Mouse (Mus musculus): ENCODE measurements around the gene Ufm1. TPM values are rescaled to one million over a fixed set of nuclear protein-coding genes. Genes with fewer than 3 reads are reported as not detected.

Ufm1 gene
- 10 to 100 TPM; 71.7 to 82.8 TPM for total RNA-seq (2021)
- long read RNA-seq, experiment 1, full-length matches to known transcripts, result 24 of 28 reads
- long read RNA-seq, experiment 1, partial matches to known transcripts, result 1 of 28 reads
- long read RNA-seq, experiment 1, other reads (novel, unspliced or antisense), result 3 of 28 reads
- long read RNA-seq, experiment 2, full-length matches to known transcripts, result 15 of 18 reads
- long read RNA-seq, experiment 2, partial matches to known transcripts, result 0 of 18 reads
- long read RNA-seq, experiment 2, other reads (novel, unspliced or antisense), result 3 of 18 reads

DNA sequence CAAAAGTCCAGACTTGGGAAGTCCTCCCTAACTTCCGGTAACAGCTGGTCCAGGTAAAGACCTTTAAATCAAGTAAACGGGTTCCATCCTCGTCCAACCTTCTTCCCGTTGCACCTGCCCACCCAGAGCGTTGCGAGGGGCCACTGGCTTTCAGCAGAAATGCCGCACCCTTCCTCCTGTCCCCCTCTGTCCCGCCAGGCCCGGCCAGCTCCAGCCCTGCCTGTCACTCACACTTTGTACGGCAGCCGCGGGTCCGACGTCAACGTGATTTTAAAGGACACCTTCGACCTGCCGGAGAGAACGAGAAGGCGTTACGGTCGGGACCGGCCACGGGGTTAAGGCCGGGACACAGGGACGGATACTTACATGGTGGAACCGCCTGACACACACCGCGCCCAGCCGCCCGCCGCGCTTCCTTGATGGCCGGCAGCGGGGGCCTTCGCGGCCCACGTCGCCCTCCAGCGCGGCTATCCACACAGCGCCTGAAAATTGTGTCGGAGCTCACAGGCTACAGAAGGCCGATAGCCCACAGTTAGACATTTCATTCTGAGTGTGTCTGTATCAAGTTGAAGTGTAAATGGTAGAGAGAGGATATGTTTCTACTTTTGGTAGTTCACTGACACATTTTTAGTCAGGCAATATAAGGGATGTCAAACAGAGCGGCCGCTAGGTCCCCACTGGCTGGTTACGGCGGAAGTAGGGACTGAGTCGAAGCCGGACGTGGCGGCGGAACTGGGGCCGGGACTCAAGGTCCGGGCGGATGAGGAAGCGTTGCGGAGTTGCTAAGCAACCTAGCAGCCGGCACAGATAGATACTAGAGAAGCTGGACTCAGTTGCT lies at the start of gene Ufm1:
Ufm1 (minus strand) TSS at position 448 of the 838 bp plus-strand sequence.
- Histone ChIP-seq H3K4me3 (peak within 1 kb of the TSS; percentile 87), H3K27ac (peak within 1 kb of the TSS; percentile 99)
- DNase-seq (ENCODE audit: extremely low spot score in 1 of 2, low spot score in 2 of 2), result peak; percentile 89 to 93
- TF ChIP-seq CTCF (IDR thresholded peaks at IDR 0.05), result no peak; the same call in 1 of the 2 replicates
- intact Hi-C loops (cut with DNase I), result loop anchor here (5.0 to 10.0 kb wide), 4 partner anchors 294 to 829 kb away; partner anchors contain the start of genes Nhlrc3, Proser1, Supt20 and Trpc4

GRCm38 (mm10) chr3:53890619-53891540 lies 27.2 kb upstream of the Ufm1 start:
- H3K27ac ChIP-seq, result peak overlapping the region; percentile 81
- H3K4me3 ChIP-seq, result peak overlapping the region; percentile 11; the same call in 1 of the 2 replicates
- intact Hi-C loops (cut with DNase I), result no loop called here
- peak; percentile 42 to 52 for DNase-seq (ENCODE audit: extremely low spot score in 1 of 2, low spot score in 2 of 2)
- no peak for TF ChIP-seq CTCF (IDR thresholded peaks at IDR 0.05)

GRCm38 (mm10) chr3:53871596-53871995 lies 8.0 kb upstream of the Ufm1 start:
- intact Hi-C loops (cut with DNase I), result no loop called here
- Histone ChIP-seq H3K27ac (no peak overlapping the region), H3K4me3 (no peak overlapping the region)
- no peak for DNase-seq (ENCODE audit: extremely low spot score in 1 of 2, low spot score in 2 of 2)
- TF ChIP-seq CTCF (IDR thresholded peaks at IDR 0.05), result no peak

- intact Hi-C loops (cut with DNase I), result no loop called here
Observed at GRCm38 (mm10) chr3:53870482-53870881, 6.9 kb upstream of the Ufm1 start.

GRCm38 (mm10) chr3:53869263-53869662 lies 5.6 kb upstream of the Ufm1 start:
- no peak overlapping the region for H3K27ac ChIP-seq
- H3K4me3 ChIP-seq, result no peak overlapping the region
- TF ChIP-seq CTCF (IDR thresholded peaks at IDR 0.05), result no peak
- intact Hi-C loops (cut with DNase I), result loop anchor here (10.0 kb wide), 1 partner anchor 446 kb away; no protein-coding TSS in a partner anchor
- DNase-seq (ENCODE audit: extremely low spot score in 1 of 2, low spot score in 2 of 2), result no peak

More at GRCm38 (mm10) chr3:53870482-53870881, 6.9 kb upstream of the Ufm1 start:
- DNase-seq (ENCODE audit: extremely low spot score in 1 of 2, low spot score in 2 of 2), result no peak
- no peak for TF ChIP-seq CTCF (IDR thresholded peaks at IDR 0.05)
- Histone ChIP-seq H3K27ac (no peak overlapping the region), H3K4me3 (no peak overlapping the region)

- Histone ChIP-seq H3K4me3 (no peak overlapping the region), H3K27ac (no peak overlapping the region)
- DNase-seq (ENCODE audit: extremely low spot score in 1 of 2, low spot score in 2 of 2), result no peak
- TF ChIP-seq CTCF (IDR thresholded peaks at IDR 0.05), result no peak
- intact Hi-C loops (cut with DNase I), result loop anchor here (10.0 kb wide), 1 partner anchor 447 kb away; no protein-coding TSS in a partner anchor
Observed at GRCm38 (mm10) chr3:53868212-53868611, 4.6 kb upstream of the Ufm1 start.

DNA sequence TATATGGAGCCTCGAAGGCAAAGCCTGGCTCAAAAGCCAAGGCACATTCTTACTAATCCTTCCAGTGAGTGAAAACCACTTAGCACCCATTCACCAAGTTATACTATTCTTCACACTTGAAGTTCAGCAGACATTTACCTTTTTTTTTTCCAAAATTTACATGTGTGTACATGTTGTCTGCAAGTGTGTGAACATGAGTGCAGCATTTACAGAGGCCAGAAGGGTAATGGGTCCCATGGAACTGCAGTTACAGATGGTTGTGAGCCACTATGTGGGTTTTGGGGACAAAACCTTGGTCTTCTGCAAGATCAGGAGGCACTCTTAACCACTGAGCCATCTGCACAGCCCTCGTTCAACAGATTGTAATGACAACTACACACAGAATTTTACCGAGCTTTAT lies 8.8 kb downstream of the Ufm1 start:
- intact Hi-C loops (cut with DNase I), result no loop called here
- DNase-seq (ENCODE audit: extremely low spot score in 1 of 2, low spot score in 2 of 2), result no peak
- no peak overlapping the region for H3K27ac ChIP-seq
- TF ChIP-seq CTCF (IDR thresholded peaks at IDR 0.05), result no peak
- H3K4me3 ChIP-seq, result no peak overlapping the region

DNA sequence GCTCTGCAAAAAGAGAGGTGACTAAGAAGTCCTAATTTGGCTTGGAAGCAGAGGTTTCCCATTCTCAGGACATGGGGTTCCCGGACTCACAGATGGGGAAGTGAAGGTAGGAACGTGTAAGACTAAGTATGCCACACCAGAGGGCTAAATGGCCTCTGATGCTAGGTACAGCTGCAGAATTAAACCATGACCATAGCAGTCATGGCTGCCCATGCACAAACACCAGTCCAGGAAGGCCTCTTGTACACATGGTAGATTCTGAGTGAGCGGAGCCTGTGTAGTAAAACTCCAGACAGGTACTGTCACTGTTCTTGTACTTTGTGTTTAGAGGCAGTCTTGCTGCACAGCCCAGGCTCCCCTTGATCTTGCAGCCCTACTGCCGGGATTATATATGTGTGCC lies 9.4 kb downstream of the Ufm1 start:
- no peak overlapping the region for H3K4me3 ChIP-seq
- TF ChIP-seq CTCF (IDR thresholded peaks at IDR 0.05), result no peak
- intact Hi-C loops (cut with DNase I), result no loop called here

DNA sequence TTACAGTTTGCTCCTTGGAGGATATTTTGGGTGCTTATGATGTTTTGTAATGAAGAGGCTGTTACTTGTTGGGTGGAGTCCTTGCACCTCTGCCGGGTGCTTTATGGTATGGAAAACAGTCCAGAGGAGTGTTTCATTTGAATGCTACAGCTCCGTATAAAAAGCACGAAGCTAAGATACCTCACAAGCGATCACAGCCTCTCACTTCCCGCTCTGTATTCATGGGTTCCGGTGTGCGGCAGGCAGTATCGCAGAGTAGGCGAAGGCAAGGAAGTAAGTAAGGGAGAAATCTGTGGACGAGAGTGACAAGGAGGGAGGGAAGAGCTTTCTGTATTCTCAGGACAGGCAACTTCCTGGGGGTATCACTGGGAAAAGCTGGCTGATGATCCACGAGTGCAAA lies 15.4 kb downstream of the Ufm1 start:
- no peak overlapping the region for H3K27ac ChIP-seq
- intact Hi-C loops (cut with DNase I), result no loop called here
- DNase-seq (ENCODE audit: extremely low spot score in 1 of 2, low spot score in 2 of 2), result no peak
- H3K4me3 ChIP-seq, result peak overlapping the region; percentile 14
- no peak for TF ChIP-seq CTCF (IDR thresholded peaks at IDR 0.05)

More for the DNA sequence above, 9.4 kb downstream of the Ufm1 start:
- H3K27ac ChIP-seq, result no peak overlapping the region
- DNase-seq (ENCODE audit: extremely low spot score in 1 of 2, low spot score in 2 of 2), result no peak

DNA sequence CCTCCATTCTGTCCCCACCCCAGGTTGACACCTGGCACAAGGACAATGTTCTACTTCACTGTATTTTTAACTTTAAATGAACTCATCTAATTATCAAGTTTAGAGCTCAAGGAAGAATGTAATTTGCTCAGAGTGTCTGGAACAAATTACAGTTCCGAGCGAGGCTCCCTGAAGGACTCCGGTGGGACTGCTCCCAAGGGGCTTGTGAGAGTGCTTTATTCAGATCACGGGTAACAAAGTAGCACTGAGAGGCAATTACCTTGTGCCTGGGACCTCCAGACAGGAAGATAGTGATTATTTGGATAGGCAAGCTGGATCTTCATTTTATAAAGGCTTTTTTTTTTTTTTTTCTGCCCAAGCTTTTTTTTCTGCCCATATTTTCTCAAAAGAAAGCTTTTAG lies 15.9 kb downstream of the Ufm1 start:
- DNase-seq (ENCODE audit: extremely low spot score in 1 of 2, low spot score in 2 of 2), result no peak
- TF ChIP-seq CTCF (IDR thresholded peaks at IDR 0.05), result no peak
- intact Hi-C loops (cut with DNase I), result no loop called here
- Histone ChIP-seq H3K4me3 (no peak overlapping the region; the same call in 1 of the 2 replicates), H3K27ac (no peak overlapping the region)

- intact Hi-C loops (cut with DNase I), result no loop called here
- Histone ChIP-seq H3K27ac (no peak overlapping the region), H3K4me3 (no peak overlapping the region)
- no peak for DNase-seq (ENCODE audit: extremely low spot score in 1 of 2, low spot score in 2 of 2)
- TF ChIP-seq CTCF (IDR thresholded peaks at IDR 0.05), result no peak
Observed at GRCm38 (mm10) chr3:53846206-53846928, 17.3 kb downstream of the Ufm1 start.

Measured in left cerebral cortex, adult 2 months (tissue).